Mouse (Mus musculus) c-Kit-positive CD71-positive TER-119-positive erythroid progenitor cells, embryonic 14.5 days (primary cell): ENCODE results near the gene Clmp.
A peak's percentile ranks its signal among the peaks of the same experiment; 100 is the strongest.
"Not testable (repeated sequence)": the region's sequence is repeated elsewhere in the genome, so short reads cannot be mapped to it uniquely, and the experiment has no call there.

Source experiments
- DNase-seq: peaks from one replicate; pipeline ENCODE4 v3.0.0-alpha.2; 2013; ENCODE audit warnings: low spot score

Clmp gene

DNA sequence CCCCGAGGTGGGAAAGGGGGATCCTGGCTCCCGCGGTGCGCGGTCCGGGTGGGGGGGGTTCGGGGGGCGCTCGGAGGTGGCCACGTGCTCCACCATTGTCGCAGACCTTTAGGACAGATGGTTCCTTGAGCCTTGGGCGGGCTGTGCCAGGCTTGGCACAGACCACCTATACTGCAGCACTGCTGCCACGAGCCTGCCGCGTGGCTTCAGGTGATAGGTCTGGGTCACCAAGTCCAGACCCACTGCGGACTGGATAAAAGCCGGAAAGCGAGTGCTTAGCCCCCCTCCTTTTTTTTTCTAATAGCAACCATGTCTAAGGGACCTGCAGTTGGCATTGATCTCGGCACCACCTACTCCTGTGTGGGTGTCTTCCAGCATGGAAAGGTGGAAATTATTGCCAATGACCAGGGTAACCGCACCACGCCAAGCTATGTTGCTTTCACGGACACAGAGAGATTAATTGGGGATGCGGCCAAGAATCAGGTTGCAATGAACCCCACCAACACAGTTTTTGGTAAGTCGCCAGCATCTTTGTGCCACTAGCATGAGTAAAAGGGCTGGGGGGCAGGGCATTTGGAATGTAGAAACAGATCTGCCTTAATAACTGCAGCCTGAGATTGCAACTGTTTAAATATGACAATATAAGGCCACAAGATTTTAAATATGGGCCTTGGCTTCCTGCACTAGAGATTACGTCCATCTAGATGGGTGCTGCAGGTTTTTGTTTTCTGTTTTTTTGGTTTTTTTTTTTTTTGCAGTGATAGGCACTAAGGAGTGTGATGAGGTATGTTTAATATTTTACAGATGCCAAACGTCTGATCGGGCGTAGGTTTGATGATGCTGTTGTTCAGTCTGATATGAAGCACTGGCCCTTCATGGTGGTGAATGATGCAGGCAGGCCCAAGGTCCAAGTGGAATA, 116.1 kb downstream of the Clmp start:
- DNase-seq = not testable (repeated sequence)

DNA sequence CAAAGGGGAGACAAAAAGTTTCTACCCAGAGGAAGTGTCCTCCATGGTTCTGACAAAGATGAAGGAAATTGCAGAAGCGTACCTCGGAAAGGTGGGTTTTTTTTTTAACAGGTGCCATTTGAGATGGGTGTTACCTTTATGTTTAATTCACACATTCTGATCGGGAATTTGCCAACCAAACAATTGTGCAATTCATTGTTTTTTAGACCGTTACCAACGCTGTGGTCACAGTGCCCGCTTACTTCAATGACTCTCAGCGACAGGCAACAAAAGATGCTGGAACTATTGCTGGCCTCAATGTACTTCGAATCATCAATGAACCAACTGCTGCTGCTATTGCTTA, 116.7 kb downstream of the Clmp start:
- DNase-seq = not testable (repeated sequence)

DNA sequence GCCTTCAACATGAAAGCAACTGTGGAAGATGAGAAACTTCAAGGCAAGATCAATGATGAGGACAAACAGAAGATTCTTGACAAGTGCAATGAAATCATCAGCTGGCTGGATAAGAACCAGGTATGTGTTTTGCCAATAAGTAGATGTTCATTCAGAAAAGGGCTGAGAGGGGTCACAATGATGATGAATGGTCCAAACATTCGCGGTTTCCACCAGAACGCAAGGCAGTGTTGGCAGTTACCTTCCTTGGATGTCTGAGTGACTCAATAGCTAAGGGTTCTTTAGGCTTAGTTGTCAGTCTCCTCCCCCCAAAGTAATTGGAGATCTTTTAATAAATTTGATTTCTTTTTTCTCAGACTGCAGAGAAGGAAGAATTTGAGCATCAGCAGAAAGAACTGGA, 118.8 kb downstream of the Clmp start:
- not testable (repeated sequence) for DNase-seq

DNA sequence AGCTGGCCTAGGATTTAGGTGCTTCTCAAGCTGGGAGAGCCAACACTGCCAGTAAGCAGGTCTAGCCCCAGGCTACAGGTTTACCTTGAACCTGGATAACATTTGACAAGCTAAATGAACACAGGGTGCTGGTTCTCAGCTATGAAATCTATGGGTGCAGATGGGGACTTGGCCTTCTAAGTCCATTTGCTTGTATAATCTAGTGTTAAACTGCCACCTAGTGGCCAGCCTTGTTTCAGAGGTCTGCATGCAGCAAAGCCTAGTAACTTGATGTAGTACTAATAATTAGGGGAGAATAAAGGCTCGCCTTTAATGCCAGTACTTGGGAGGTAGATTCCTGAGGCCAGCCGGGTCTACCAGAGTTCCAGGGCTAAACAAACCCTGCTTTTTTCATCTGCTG, 119.5 kb downstream of the Clmp start:
- peak; percentile 87 for DNase-seq

- peak; percentile 66 for DNase-seq
Measured at GRCm38 (mm10) chr9:40806440-40807288, 120.9 kb downstream of the Clmp start.

GRCm38 (mm10) chr9:40807289-40807920, 121.6 kb downstream of the Clmp start:
- DNase-seq = no peak

DNA sequence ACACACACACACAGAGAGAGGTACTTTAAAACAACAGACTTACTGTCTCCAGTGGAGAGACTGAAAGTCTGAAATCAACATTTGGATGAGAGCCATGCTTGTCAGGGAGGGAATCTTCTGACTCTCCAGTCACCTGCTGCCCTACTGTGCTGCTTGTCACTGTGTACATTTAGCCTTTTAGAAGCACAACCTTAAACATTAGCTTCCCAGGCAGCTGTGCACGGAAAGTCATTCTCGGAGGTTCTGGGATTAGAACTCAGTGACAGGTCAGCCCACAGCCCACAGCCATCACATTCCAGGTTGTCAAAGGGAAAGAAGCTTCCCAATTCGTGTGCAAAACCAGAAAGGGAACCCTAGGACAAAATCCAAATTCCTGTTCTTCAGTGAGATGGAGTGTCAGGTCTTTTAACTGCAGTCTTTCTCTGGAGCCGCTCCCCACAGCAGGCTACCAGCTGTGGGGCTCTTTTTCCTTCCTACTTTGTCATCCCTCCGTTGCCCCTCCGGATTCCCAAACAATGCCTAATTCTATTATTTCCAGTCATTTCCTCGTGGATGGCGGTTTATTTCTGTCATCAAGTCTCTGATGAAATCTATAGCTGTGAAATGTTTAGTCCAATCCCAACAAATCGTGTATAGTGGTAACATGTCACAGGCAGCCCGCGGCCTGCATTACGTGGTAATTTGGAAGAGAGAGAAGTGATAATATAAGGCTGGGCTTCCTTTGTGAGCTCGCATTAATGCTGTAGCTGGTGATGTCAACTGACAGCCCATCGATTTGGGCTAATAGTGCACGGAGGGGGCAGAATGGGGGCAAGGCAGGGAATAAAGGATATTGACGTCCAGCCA, 122.5 kb downstream of the Clmp start:
- DNase-seq = no peak

GRCm38 (mm10) chr9:40808907-40809280, 123.1 kb downstream of the Clmp start:
- no peak for DNase-seq

GRCm38 (mm10) chr9:40811860-40812259, 126.1 kb downstream of the Clmp start:
- peak; percentile 39 for DNase-seq

DNA sequence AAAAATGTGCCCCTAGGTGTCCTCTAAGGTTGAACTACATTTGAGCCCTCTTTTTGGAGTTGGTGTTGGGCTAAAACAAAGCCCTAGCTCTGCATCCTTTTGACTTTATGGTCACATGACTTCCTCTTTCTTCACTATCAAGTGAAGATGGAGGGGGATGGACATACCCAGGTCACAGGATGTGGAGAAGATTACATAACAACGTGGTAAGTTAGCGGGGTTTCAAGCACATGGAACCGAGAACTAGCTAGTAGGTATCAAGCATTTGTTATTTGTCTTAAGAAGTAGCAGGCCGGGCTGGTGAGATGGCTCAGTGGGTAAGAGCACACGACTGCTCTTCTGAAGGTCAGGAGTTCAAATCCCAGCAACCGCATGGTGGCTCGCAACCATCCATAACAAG, 128.3 kb downstream of the Clmp start:
- no peak for DNase-seq

DNA sequence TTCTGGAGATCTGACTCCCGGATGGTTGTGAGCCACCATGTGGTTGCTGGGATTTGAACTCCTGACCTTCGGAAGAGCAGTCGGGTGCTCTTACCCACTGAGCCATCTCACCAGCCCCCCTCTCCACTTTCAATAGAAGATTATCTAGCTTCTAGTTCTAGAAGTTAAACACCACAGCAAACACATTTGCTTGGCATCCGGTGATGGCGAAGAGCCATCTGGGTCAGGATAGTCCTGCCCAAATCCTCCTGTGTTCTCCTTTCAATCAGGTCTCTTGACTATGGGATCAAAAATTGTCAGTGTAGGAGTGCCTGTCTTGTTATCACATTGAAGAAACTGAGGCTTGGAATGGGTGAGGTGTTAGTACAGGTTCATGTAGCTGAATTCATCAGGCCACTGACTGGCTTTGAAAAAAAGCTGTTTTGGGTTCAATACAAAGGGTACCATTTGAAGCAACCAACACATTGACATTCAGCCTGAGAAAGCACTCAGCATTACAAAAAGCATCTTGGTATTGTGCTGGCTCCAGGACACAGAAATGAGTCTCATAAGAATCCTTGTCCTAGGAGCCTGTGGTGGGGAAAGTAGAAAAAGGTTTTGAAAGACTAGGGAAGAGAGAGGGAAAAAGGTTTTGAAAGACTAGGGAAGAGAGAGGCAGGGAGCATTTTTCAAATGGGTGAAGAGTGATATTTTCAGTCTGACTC, 131.7 kb downstream of the Clmp start:
- no peak for DNase-seq

DNA sequence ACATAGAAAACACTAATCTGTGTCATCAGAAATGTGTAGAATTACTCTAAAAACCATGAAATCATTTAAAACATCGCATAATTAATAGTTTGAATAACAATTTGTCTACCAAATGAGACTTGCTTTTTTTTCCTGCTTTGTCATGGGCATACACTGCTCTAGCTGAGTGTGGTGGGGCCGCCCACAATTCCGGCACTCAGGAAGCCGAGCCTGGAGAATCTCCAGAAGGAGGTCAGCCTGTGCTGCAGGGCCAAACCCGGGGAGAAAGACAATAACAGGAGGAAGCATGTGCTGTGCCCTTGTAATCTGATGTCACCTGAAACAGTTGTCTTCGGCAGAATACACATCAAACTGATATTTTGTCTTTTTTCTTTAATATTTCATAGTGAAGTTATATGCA, 139.8 kb downstream of the Clmp start:
- no peak for DNase-seq

DNA sequence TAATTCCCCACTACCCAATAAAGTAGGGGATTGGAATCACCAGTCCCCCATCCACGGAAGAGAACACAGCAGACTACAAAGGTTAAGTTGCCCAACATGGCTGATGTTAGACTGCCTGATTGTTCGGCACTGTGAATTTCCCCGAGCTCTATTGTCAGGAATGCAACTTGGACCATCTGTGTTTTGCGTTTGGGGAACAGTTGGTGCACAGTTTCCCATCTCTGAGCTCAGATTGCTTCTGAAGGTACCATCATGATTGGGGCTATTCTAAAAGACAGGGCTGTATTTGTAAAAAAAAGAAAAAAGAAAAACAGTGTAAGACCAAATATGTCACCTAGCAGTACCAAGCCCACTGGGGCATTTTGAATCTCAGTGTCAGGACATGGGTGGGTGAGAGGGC, 141.6 kb downstream of the Clmp start:
- no peak for DNase-seq

GRCm38 (mm10) chr9:40834569-40834968, 148.8 kb downstream of the Clmp start:
- peak; percentile 54 for DNase-seq
